Mouse (Mus musculus): ENCODE data around the gene Pcdh15.

The Pcdh15 gene

DNA sequence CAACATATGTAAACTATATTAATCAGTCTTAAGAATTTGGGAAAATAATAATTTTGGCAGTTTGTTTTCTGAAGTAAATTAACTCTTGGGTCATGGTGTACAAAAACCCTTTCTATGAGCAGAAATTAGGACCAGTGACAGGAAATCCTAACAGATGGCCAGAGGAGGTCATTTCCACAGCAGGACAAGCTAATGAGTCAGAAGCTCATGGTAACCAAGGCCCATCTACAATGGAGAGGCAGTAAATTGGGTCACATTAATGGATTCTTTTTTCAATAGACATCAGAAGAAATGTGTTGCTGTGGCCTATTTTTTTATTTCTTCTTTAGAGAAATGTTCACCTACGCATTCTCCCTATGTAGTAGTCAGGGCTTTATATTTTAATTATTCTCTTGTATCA is 923.9 kb downstream of the Pcdh15 start:
- DNase-seq, result no peak

DNA sequence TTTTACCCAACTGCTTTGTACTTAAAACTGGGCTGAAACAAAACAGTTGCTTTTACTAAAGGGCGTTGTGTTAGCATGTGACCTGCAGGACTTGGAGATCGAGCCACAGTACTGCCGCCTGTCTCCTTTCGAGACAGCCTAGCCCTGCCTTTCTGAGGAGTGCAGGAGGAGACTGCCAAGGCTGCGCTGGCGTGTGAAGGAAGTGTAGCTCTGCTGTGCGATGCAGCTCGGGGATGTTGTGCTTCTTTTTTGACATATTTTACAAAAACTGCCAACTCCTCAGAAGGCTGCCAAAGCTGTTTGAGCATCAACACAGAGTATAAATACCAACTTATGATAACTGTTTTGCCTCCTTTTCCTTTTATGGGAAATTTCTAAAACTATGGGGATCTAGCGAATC is 953.9 kb downstream of the Pcdh15 start:
- no peak for DNase-seq

DNA sequence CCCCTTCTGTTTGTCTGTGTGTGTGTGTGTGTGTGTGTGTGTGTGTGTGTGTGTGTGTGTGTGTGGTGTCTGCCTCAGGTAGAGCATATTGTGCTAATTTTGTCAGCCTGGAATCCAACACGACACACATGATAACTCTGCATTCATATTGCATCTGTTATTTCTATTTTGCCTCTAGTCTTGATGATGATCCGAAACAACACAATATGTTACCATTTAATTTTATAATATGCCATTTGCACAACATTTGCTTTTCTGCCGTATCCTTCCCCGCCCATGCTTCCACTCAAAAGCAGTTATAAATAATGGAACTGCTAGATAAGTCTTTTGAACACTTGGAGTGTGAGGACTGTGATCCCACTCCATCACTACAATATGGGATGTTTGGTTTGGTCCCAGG is 987.5 kb downstream of the Pcdh15 start:
- no peak for DNase-seq

DNA sequence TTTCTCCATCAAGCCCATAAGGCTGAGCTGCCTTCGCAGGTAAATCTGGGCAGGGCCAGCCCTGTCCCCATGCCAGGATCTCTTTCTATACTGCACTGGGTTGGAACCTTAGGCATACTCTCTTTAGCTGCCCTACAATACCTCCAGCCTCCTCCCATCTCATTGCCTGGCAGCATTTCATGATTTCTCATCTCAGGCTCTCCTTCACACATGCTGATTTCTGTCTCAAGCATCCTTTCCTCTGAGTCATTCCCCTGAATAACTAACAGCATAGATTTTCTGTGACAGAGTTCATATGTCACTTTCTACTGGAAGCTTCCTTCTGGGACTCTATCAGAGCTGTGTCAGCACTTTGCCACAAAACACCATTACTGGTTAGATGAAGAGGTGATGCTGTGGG is 999.2 kb downstream of the Pcdh15 start:
- DNase-seq, result no peak

DNA sequence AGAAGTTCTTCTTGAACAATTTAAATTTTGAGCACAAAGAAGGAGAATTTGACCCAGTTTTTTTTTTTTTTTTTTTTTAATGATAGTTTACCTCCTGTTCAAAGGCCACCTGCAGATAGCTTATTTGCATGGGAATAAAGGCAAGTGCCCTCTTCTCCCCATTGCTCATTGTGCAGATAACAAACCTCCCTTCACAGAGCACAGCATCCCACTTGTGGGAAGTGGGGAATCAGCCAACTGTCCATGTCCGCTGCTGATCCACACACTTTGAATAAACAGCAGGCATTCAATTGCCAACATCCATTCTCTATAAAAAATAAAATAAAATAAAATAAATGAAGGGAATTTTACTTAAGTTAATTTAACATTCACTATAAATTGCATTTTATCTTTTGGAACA is 1015.0 kb downstream of the Pcdh15 start:
- no peak for DNase-seq

DNA sequence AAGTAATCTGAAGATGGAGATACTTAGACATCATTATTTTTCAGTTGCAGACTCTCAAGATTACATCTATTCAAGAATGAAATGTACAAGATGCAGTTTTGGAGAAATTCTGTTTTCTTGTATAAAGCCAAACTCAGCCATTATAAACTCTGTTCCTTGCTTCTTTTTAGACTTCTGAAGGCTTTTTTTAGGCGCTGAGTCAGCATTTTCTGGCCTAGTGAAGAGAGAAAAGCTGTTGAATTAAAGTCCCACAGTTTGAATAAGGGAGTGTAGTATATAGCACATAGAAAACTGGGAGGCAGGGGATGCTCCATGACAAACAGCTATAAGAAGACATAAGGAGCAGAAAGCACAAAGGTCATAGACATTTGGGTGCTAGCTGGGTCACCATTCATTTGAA is 1017.7 kb downstream of the Pcdh15 start:
- no peak for DNase-seq

DNA sequence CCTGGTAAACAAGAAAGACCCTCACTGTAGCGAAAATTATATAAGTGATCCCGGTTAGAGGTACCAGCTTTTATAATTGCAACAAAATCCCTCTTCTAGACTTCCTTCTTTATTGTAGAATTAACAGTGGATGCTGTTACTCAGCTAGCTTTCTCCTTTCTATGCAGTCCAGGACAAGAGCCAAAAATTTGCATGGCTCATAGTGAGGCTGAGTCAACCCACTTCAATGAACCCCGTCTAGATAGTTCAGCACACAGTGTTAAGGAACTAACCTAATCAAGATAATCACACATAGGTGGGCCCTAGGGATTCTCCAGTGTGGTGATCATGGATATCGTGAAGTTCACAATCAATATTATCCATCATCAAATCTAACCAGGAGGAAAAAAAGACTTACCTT is 1024.3 kb downstream of the Pcdh15 start:
- no peak for DNase-seq

DNA sequence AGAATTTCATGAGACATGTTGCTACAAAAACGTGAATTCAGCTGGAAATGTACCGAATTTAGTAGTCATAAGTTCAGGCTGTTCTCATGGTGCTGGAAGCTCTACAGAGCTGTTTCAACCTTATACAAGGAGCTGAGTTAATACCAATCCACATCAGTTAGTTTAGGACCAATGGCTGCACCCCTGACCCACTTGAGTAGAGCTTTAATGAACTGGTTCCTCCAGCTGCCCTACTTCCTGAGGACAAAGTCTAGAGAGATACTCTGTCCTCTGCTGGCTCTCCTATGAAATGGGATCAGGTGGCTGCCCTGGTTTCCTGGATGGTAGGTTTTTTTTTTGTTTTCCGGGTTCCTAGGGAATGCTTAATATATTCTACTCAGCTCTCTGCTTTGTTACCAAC is 1030.0 kb downstream of the Pcdh15 start:
- DNase-seq, result no peak

DNA sequence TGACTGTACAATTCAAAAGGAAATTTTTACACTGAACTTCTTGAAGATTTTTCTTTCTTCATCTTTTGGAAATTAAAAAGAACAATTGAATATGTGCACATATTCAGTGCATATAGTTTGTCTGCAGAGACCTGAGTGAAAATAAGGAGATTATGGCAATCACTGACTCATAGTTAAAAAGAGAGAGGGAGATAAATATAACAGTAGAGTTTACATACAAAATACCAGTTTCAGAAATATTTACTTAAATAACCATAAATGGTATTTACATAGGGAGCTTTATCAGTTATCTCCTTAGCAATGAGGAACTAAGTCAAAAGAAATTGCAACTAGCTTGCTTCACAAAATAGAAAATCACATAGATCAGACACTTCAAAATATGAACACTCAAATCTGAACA is 1030.5 kb downstream of the Pcdh15 start:
- DNase-seq, result no peak

DNA sequence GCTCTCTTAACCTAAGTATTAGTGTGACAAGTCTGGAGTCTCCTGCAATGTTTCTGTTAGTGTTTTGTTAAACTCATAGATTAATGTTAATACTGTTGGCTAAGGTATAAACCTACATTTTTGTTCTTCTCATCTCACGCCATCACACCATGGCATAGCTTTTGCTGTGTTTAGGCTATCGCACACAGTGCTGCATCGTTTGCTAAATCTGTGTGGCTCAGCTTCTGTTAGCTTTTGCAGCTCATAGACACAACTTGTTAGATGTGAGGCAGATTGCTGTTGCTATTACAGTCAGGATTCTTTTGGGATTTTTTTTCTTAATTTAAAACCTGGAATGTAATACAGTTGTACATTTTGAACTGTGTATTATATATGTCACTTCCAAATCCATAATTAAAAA is 1031.7 kb downstream of the Pcdh15 start:
- no peak for DNase-seq

DNA sequence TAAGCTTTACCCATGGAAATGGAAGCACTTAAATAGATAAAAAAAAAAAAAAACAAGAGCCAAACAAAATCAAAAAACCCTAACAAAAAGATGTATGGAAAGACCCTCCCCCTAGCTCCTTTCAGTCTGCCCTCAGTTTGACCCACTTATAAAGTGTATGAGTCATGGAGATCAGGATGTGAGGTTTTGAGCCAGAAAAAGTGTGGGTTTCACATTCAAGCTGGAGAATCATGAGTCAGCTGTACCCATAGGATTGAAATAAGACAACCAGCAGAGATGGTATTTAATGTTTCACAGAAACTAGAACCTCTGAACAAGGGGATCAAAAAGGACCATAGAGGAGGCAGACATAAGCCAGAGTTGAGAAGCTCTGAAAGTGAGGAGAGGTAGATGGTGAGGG is 1048.8 kb downstream of the Pcdh15 start:
- DNase-seq, result no peak

DNA sequence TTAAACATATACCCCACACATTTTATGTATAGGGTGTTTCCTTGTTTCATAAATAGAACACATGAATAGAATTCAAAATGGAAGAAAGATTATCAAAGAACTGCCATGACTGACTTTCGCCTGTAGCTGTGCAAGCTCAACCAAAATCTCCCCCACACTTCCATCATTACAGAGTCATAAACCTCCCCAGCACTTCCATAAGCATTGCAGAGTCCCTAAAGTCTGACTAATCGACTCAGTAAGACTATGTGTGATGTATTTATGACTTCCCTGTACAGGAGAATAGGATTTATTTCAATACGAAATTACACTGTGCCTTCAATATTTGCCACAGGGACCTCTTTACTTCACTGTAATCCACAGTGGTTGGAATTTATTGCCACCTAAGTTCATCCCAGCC is 1082.8 kb downstream of the Pcdh15 start:
- DNase-seq, result no peak

DNA sequence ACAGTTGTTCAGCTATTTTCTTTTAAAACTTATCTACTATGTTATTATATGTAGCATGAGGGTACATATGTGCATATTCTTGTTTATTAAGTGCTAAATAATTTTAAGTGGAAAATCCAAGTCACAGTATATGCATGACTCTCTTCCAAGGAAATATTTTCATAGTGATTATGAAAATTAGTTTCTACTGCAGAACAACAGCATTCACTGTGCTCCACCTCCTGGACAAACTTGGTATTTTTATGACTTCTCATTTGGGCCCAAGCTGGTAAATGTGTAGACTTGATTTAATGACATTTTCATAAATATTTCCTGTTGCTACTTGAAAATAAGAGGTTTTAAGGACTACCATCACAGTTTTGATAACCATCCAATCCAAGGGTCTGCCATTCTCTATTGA is 1104.5 kb downstream of the Pcdh15 start:
- no peak for DNase-seq

DNA sequence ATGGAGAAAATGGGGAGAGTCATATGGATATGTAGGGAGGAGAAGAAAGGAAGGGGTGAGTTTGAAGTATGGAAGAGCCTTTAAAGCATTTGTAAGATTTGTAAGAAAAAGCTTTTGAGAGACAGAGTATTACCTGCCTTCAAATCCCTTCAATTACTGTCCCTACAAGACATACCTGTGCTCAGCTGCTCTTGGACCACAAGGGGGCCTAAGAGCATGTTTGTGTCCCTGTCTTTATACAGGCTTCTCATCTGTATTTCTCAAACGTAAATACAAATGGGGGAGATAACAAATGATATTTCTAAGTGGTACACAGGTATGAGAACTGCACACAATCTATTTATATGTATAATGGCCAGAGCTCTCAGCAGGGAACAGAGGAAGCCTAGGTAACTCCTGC is 1118.1 kb downstream of the Pcdh15 start:
- no peak for DNase-seq

DNA sequence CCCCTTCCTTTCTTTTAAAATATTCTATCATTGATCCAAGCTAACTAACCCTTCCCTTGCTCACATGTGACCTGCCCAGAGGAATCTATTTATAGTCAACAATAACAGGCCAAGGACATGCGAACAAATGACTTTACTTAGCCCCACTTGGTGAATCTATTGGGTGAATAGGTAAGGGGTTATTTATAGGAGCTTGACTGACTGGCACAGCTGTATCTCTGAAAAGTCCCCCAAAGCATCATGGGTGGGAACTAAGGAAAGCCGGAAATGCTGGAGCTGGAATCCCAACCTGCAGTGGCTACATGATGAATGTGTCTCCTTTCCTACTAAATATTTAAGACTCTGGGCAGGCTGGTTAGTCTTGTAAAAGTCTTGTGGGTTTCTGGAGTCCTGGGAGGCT is 1121.3 kb downstream of the Pcdh15 start:
- DNase-seq, result no peak

DNA sequence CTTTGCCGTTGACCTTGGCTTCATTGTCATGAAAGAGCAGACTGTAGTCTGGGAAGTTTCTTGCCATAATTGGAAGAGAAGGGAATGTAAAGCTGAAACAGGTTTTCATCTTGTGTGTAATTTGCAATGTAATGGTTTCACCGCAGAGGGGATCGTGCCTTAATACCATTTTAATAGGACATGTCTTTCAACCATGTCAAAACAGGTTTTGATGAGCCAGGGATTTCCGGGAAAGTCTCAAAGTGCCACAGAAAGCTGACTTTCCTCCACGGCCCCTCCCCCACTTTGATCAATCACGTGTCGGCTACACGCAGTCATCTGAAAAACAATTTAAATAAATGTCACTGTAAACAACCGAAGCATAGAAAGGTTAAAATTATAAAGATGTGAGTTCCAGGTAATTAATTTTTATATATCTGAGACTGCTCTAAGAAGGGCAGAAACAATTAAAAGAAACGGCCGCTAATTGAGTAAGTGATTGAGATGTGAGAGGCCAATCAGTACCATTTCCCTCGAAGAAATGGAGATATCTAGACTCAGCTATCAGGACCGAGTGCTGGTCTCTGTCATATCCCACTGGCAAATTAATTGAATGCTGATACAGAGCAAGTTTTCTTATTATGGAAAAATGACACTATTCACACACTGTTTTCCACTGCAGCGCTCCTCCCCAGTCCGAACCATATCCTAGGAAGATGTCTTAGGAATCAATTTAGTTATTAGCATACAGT is 1158.7 kb downstream of the Pcdh15 start:
- DNase-seq, result no peak

DNA sequence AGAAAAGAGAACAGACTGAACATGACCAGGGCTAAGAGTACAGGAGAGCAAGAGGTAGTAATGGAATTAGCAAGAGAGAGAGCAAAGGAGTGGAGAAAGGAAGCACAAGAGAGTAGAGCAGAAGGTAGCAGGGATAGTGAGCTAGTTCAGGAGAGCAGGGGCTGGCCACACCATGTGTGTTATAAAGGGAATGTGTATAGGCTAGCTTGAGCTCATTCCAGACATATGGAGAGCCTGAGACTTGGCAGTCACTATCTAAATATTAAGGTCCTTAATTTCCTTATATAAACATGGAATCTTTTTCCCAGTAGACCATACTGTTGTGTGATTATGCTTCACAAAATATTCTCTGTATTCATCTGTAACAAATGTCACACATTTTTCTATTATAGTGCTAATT is 1159.5 kb downstream of the Pcdh15 start:
- no peak for DNase-seq

DNA sequence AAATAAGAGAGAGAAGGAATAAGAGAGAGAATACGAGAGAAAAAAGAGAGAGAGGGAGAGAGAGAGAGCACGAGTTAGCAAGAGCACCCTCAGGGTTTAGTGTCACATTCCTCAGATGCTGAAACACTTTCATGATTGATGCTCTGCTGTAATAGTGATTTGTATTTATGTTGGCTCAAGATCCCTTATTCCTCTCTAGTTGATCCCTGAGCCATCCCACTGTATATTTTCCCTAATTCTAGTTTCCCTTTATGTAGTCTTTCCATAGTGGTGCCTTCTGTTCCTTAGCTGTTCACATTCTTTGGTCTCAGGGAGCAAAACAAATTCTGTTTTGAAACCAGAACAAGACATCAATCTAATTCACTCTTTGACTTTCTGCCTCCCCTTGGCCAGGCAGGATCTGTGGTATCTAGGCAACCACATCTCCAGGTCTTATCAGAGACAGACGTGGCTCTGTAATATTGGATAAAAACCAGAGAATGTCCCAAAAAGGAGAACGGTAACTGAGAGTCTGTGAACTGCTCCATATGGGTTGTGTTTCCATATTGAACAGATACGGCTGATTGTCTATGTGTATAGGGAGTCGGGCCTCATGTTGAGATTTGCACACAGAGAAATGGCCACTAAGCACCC is 1170.6 kb downstream of the Pcdh15 start:
- DNase-seq, result no peak

DNA sequence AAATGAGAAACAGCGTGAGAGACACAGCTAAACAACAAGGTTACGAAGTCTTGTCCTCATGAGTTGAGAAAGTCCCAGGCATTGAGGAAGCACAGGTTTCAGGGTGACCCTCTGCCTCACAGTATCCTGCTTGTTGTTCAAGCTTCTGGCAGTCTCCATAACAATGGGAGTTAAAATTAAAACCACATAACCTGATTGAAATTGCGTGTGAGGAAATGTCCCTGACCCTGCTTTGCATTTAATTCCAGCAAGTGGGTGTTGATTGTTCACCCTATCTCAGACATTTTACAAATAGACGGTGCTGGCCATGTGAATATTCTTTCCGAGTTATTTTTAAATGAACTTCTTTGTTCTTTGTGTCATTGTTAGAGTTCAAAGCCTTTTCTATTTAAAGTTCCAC is 1171.8 kb downstream of the Pcdh15 start:
- peak; percentile 90 for DNase-seq

DNA sequence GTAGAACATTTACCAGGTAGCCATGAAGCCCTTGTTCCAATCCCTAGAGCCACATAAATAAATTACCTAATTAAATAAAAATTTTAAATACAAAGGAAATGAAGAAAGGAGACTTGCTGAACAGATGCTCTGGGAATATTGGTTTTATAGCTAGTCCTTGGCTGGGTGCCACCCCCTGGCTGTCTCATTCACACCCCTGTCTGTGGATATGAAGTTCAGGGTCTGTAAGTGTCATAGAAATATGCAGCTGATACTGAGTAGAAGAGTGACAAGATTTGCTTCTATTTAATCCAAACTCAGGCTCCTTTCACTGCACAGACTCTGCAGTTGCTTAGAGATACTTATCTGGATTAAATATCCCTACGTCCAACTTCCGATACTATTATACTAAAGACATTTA is 1205.0 kb downstream of the Pcdh15 start:
- no peak for DNase-seq

DNA sequence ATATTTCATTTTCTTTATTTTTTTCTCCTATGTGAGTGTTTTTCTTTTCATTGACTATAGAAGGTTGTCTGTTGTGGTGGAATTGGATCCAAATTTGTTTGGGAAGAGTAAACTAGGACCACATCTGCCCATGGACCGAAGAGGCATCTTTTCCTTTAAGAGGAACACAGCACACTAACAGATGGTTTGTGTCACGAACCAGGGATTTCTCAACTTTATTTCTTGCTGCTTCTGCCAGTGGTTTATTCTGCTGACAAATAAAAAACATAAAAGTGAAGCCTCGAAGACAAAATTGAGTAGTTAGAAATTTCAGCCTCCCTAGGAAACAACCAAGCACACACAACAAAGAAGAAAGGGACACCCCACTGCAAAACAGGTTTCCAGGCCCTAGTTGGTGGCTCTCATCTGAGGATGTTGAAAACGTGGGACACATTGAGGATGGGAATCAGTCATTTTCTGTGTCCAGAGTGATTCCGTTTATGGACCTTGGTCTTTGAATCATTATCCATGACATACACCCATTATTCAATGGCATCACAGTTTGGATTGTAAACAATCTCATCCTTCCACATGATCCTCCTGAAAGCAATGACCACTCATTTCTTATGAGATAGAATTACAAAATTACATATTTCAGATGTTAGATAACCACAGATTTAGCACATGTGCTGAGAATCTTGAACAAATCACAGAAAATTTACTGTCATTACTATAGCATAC is 1206.5 kb downstream of the Pcdh15 start:
- no peak for DNase-seq

DNA sequence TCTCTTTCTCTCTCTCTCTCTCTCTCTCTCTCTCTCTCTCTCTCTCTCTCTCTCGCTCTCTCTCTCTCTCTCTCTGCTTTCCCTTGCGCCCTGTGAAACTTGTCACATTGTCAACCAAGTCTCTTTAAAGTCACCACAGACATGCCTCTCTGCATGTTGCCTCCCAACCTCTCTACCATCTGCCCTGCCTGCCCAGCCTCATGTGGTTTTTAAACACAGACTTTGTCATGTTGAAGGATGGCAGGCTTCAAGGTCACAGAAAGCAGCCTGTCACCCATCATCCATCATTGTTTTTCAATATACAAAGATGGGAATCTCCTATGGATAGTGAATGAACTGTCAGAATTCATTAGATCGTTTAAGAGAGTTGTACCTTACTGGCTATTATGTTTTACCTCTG is 1207.9 kb downstream of the Pcdh15 start:
- DNase-seq, result no peak

DNA sequence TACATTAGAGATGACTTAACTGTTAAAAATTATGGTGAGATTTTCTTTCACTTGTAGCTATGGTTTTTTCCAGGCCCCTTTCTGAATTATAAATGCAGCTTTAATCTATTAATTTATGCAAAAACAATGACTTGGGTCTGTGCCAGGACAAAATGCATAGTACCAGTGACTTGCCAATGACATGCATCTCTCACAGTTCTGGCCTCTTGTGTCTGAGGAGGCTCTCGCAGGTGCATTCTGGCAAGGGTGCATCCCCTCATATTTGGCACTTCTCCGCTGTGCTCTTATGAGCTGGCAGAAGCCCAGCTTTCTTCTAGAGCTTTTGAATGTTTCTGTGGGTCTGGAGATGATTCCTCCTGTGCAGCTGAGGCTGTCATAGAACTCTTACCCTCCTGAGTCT is 1216.9 kb downstream of the Pcdh15 start:
- DNase-seq, result no peak

DNA sequence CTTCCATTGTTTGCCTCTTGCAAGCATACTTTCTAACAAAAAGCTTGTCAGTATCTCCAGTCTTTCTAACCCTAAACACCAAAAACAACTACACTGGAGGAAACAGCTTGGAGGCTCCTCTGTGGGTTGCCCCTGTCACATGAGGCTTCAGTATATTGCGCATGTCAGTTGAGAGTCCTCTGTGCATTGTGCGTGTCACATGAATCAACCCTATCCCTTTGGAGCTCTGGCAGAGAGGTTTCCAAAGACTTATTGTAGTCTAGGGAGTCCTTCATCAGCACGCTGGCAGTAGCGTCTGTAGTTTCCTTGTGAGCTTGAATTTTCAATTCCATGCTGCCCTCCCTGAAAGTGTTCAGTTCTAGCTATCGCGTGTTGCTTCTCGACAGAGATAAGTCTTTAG is 1236.3 kb downstream of the Pcdh15 start:
- DNase-seq, result no peak
